Mouse (Mus musculus): ENCODE measurements at regions not wholly inside any gene's neighbourhood (a gene's known extent, or its start where the extent isn't known, plus 50 kb on each side); places are given as distances from the start of the nearest gene placed in this dataset.
A peak's percentile ranks its signal among the peaks of the same experiment; 100 is the strongest.
"Not testable (repeated sequence)": the region's sequence is repeated elsewhere in the genome, so short reads cannot be mapped to it uniquely, and the experiment has no call there.

- no peaks in the 10 kb centered on the region for H3K4me1 ChIP-seq (ENCODE audit: control insufficient read depth, insufficient read depth, low read length)
- DNase-seq: peak; percentile 65
- H3K27ac ChIP-seq (replicated peaks; ENCODE audit: low read depth, low read length): no peak overlapping the region
- H3K4me2 ChIP-seq (ENCODE audit: low read length): no peak overlapping the region
- no peaks in the 10 kb centered on the region for H3K36me3 ChIP-seq (ENCODE audit: control insufficient read depth, insufficient read depth, low read length)
- H3K4me3 ChIP-seq (replicated peaks; ENCODE audit: low read depth, low read length): no peak overlapping the region
- H3K9me3 ChIP-seq (ENCODE audit: control insufficient read depth, low read length): no peaks in the 10 kb centered on the region
- H3K9ac ChIP-seq (replicated peaks; ENCODE audit: low read length): no peak overlapping the region
- no peak for ATAC-seq (ENCODE audit: low FRiP score, low TSS enrichment)
- no peaks in the 10 kb centered on the region for H3K27me3 ChIP-seq (ENCODE audit: control insufficient read depth, insufficient read depth, low read length)
Measured at GRCm38 (mm10) chrX:127484659-127485058, 90.6 kb downstream of the 4921511C20Rik start.

GRCm38 (mm10) chrX:127519114-127519513, 125.0 kb downstream of the 4921511C20Rik start:
- peak; percentile 1 for DNase-seq
- no peaks in the 10 kb centered on the region for H3K27me3 ChIP-seq (ENCODE audit: control insufficient read depth, insufficient read depth, low read length)
- H3K9me3 ChIP-seq (ENCODE audit: control insufficient read depth, low read length): no peaks in the 10 kb centered on the region
- no peaks in the 10 kb centered on the region for H3K4me1 ChIP-seq (ENCODE audit: control insufficient read depth, insufficient read depth, low read length)
- no peak overlapping the region for H3K4me2 ChIP-seq (ENCODE audit: low read length)
- H3K27ac ChIP-seq (replicated peaks; ENCODE audit: low read depth, low read length): no peak overlapping the region
- H3K36me3 ChIP-seq (ENCODE audit: control insufficient read depth, insufficient read depth, low read length): no peaks in the 10 kb centered on the region
- H3K9ac ChIP-seq (replicated peaks; ENCODE audit: low read length): no peak overlapping the region
- no peak for ATAC-seq (ENCODE audit: low FRiP score, low TSS enrichment)
- no peak overlapping the region for H3K4me3 ChIP-seq (replicated peaks; ENCODE audit: low read depth, low read length)

DNA sequence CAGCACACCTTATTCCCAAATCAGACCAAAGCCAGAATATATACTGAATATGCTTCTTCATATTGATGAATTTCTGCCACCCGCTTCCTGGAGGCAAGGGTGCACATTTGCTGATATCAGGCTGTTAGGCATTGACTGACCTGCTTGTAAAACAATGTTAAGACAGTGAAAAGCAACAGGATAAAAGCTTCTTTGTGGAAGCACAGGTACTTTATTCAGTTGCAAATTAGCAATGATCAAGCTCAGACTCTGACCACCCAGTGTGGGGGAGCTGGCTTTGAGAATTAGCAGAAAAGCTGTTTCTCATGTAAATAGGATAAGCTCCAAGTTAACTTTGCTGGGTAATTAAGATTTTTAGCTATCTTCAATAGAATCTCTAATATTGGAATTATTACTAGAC, 130.4 kb downstream of the 4921511C20Rik start:
- H3K4me3 ChIP-seq (replicated peaks; ENCODE audit: low read depth, low read length); H3K4me2 ChIP-seq (ENCODE audit: low read length); H3K27me3 ChIP-seq (ENCODE audit: control insufficient read depth, insufficient read depth, low read length); DNase-seq; H3K4me1 ChIP-seq (ENCODE audit: control insufficient read depth, insufficient read depth, low read length); H3K9ac ChIP-seq (replicated peaks; ENCODE audit: low read length); H3K36me3 ChIP-seq (ENCODE audit: control insufficient read depth, insufficient read depth, low read length); H3K9me3 ChIP-seq (ENCODE audit: control insufficient read depth, low read length); ATAC-seq (ENCODE audit: low FRiP score, low TSS enrichment); H3K27ac ChIP-seq (replicated peaks; ENCODE audit: low read depth, low read length): not testable (repeated sequence)
- WGBS: 95% methylated on average over 1 of the region's 1 CpGs

DNA sequence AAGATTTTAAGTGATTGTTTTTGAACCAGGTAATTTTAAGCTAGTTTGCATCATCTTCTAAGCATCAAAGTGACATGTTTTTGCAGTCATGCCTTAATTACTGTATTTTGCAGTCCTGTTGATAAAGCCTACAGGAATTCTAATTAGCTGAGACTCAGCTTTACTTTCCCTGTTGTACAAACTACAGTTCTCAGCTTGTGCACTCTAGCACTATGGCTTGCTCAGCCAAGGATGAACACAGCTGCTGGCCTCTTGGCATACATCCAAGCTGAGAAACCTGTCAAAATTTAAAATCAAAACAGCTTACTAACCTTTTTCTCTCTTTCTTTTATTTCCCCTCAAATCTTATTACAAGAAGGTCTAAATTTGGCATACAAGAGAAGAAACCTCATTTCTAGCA, 159.9 kb downstream of the 4921511C20Rik start:
- H3K4me2 ChIP-seq (ENCODE audit: low read length): no peak overlapping the region
- no peaks in the 10 kb centered on the region for H3K27me3 ChIP-seq (ENCODE audit: control insufficient read depth, insufficient read depth, low read length)
- no peak overlapping the region for H3K4me3 ChIP-seq (replicated peaks; ENCODE audit: low read depth, low read length)
- H3K27ac ChIP-seq (replicated peaks; ENCODE audit: low read depth, low read length): no peak overlapping the region
- ATAC-seq (ENCODE audit: low FRiP score, low TSS enrichment): no peak
- H3K9ac ChIP-seq (replicated peaks; ENCODE audit: low read length): no peak overlapping the region
- peak; percentile 31 for DNase-seq
- no peaks in the 10 kb centered on the region for H3K36me3 ChIP-seq (ENCODE audit: control insufficient read depth, insufficient read depth, low read length)
- H3K9me3 ChIP-seq (ENCODE audit: control insufficient read depth, low read length): no peaks in the 10 kb centered on the region; the same call in 1 of the 2 replicates
- H3K4me1 ChIP-seq (ENCODE audit: control insufficient read depth, insufficient read depth, low read length): no peaks in the 10 kb centered on the region
